Mouse (Mus musculus): ENCODE results near the gene Ltbp1. TPM values are rescaled to one million over a fixed set of nuclear protein-coding genes. Genes with fewer than 3 reads are reported as not detected.

Ltbp1 gene
- polyA plus RNA-seq, 3 experiments from 2014 or later: not detected

DNA sequence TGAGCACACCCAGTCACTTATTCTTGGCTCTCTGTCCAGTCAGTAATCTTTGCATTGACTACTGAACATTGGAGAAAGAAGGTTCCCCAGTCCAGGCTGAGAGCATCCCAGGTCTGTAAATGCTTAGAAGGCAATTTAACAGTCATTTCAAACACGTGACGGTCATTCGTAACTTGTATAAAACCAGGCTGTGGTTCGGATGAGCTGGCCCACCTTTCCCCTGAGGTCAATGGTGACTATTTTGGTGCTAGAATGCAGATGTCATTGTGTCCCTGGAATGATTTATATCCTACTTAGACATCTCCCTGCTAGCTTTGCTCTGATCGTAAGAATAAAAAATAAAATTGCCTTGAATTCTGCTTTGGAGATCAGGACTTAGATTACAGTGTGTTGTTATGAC lies 63.9 kb downstream of the Ltbp1 start:
- no peak for ATAC-seq

DNA sequence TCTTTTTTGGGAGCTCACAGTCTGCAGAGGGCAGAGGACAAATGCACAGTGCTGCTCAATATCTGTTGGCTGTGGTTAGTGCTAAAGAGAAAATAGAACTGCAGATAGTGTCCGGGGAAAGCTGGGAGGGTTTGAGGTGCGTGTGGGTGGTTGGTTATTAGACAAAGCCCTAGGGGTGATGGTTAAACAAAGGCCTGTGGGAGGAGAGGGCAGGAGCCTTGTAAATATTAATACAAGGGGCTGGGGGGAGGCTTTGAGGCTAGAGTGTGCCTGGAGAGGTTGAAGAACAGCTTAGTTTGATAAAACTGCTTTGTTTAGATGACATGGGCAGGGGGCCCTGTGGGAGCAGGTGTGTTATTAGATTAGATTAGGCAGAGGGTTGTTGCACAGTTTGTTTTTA lies 65.8 kb downstream of the Ltbp1 start:
- no peak for ATAC-seq

DNA sequence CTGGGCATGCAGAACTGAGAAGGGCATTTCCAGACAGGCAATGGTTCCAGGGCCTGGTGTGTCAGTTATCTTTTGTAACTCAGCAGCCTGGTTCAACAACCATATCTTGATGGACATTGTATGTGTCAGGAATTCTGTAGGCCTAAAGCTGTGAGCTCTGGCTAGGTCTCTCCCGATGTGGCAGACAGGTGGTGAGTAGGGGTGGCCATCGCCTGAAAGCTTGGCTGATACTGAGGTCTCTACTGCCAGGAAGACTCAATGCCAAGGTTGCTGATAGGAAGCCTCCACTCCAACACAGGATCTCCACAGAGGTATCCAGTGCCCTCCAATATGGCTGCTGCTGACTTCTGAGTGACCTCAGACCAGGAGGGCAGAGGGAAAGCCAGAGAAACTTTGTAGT lies 66.4 kb downstream of the Ltbp1 start:
- ATAC-seq: no peak

DNA sequence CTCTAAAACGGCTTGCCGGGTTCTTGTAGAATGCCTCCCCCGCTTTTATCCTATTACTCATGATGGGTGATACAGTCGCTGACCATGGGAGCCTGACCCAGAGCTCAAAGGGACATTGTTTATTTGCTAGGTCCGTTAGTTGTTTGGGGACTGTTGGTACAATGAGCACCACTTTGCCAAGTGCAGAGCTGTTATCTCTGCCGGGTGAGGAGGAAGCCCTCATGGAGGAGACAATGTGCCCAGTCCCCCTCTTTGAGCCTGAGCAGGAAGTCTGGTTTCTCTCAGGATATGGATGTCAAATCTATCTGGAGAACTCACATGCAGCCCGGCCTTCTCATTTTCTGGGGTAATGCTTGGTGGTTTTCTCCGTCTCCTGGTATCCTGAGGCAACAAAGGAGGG lies 68.5 kb downstream of the Ltbp1 start:
- ATAC-seq: no peak

DNA sequence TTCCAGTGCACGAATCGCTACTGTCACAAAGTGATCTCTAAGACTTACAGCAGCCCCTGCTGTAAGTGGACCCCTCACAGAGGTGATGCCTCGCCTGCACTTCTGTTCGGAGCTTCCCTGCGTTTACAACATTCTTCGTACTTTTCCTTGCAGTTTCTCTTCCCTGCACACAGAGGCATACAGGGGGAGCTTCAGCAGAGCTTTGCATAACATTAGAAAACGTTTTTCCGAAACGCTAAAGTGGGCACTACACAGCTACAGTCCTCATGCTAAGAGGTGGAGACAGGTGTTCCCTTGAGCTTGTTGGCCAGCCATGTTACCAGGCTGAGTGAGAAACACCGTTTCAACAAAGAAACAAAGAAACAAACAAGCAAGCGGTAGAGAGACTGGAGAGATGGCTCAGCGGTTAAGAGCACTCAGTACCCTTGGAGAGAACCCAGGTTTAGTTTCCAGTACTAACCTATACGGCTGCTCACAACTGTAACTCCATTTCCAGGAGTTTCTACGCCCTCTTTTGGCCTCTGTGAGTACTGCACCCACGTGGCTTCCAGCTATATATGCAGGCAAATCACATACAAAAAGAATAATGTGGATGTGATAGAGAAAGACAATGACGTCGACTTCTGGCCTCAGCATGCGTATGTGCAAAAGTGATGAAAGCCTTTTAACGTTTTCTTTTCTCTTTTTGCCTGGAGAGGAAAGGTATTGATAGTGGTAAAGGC lies 69.8 kb downstream of the Ltbp1 start:
- ATAC-seq: no peak

DNA sequence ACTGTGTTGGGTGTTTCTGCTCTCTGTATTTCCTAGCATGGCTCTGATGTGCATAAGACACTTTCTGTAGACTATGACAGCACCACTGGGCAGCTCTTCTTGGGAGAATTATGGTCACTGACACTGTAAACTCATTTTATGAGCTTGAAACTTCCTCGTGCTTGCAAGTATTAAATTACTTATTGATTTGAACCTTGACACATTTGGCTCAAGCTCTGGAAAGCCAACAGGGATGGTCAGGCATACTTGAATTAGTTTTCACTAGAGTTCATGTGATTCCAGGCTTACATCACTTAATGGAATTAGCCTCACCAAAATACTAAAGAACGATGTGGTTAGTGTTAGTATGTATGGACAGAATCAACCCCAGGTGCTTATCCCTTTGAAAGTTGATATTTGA lies 76.0 kb downstream of the Ltbp1 start:
- ATAC-seq: no peak

DNA sequence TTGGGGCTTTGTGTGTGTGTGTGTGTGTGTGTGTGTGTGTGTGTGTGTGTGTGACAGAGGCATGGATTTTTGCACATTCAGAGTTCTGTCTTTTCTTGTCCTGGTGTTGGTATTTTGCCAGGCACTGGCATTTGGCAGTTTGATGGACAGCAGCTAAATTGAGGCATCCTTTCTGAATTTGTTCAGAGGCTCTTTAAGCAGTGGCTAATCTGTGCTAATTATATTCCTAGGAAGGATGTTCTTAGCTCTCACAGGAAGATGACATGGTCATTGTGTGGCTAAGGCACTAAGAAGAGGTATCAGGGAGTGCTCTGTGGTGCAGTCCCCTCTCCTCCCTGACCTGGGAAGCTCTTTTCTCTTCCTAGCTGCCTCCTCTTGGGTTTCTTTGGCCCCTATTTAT lies 77.1 kb downstream of the Ltbp1 start:
- ATAC-seq: no peak

DNA sequence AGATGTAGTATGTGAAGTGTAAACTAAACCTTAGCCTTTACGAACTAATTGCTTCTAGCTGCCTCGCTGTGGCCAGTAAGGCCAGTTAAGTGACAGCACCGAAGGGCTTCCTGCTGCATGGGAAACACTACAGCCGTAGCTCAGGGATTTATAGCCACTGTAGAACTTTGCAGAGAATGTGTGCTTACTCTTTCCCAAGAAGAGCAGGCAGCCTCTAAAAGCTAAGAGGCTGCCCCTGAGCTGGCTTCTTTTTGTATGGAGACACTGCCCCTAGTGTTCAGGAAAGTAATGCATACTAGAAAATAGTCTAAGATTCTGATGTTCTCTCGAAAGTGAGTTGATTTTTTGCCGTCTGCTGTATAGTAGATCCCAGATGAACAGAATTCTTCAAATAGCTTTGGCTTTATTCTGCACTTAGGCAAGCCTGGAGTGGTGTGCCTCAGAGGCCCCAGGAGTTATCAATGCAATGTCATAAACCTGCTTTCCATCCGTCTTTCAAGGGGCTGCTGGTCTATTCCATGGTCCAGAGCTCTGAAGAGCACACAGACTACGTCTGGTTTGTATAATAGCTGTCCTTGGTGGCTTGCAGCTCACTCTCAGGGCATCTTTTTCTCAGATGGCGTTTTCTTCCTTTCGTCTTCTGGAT lies 82.1 kb downstream of the Ltbp1 start:
- no peak for ATAC-seq

DNA sequence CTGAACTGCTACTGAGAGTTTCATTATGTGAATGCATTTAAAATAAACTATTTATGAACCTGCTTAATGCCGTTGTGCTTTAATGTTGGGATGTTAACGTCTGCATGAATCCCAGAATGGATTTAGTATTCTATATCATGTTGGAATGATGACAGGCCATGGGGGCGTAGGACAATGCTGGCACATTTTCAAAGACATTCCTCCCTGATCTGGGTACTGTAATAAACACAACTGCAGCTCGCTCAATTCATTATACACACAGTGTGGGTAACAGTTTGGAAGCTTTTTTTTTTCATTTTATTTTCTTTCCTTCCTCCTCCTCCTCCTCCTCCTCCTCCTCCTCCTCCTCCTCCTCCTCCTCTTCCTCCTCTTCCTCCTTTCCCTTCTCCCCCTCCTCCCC lies 82.9 kb downstream of the Ltbp1 start:
- ATAC-seq: no peak

DNA sequence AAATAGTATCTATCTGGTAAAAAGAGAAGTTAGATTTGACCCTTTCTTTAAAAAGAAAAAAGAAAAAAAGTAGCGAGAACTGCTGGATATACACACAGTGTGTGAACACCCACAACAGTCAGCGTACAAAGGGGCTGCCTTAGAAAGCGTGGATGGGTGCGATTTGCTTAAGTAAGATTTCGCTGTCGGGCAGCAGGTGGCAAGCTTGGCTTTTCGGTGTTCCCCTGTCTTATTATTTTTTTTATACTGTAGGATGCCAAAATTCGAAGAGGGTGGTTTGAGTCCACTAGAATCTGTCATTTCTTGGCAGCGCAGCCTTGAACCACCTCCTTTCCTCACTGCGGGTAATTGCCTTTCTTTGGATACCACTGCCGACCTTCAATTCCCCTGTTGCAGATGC lies 83.4 kb downstream of the Ltbp1 start:
- ATAC-seq: no peak

DNA sequence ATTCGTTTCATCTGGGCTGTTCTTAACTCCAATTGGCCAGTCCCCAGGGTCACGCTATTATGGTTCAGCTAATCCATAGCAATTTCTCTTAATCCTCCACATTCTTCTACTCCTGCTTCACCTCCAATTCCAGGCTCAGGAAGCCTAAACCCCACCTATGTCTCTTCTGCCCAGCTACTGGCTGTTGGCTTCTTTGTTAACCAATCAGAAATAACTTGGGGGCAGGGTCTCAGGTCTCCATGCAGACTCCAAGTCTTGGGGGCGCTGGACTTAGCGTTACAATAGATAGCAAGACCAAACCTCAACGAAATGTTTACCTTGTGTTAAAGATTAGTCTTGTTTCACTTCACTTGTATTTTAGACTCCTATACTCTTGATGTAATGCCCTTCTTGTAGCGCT lies 85.2 kb downstream of the Ltbp1 start:
- ATAC-seq: no peak

DNA sequence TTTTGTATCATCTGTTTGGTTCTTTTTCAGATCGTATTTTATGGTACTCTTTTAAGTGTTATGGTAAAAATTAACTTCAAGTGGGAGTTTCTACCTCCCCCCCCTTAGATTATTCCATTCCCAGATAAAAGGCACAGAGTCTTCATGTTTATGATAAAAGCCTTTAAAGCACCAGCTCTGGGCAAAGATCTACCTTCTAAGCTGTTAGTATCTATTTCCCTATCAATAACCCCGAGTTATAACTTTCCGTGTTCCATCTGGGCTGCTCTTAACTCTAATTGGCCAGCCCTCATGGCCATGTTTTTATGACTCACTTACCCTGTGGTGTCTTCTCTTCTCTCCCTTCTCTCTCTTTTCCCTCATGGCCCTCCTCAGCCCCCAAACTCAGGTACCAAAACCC lies 88.2 kb downstream of the Ltbp1 start:
- no peak for ATAC-seq

DNA sequence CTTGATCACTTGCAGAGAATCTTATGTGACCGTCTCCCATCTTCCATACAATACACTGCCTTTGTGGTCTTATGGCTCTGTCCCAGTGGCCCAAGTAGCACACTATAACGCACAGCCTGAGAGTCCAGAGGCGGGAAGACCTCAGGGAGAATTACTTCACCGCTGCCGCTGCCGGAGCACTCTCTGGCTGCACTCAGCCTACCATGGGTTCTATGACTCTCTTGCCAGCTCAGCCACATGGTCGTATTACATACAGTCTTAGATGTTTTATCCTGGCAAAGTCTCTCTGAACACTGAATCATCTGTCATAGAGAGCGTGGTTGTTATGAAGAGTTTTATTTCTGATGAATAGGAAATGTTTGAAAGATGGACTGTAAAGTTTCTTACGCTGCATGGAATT lies 89.2 kb downstream of the Ltbp1 start:
- no peak for ATAC-seq

DNA sequence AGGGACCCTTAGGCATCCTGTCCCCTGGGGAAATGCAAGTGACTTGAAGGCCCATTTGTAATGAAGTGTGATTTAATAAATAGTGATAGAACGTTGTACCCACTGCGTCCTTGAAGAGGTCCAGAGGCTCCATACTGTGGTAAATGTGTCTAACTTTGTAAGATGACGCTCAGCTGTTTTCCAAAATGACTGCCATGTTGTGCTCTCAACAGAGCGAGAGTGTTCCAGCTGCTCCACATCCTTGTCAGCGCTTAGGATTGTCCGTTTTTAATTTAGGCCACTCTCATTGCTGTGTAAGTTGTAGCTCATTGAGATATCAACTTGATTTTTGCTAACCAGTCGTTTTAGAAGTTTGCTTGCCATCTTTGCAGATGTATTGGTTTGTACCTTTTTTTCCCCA lies 91.4 kb downstream of the Ltbp1 start:
- no peak for ATAC-seq

DNA sequence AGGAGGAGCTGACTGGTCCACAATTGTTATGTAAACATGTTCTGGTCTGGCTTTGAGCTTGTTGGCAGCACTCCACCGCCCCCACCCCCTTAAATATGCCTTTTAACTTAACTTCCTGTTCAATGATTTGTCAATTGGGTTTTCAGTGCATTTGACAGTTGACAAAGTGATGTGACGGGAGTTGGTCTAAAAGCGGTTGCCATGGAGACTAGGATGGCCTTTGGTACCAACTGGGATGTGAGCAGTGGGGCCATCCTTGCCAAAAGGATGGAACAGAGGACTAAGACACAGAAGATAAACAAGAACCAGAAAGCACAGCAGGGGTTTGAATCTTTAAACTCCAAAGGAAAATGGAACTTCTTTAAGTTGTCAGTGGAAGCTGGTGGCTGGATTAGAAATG lies 92.0 kb downstream of the Ltbp1 start:
- no peak for ATAC-seq

DNA sequence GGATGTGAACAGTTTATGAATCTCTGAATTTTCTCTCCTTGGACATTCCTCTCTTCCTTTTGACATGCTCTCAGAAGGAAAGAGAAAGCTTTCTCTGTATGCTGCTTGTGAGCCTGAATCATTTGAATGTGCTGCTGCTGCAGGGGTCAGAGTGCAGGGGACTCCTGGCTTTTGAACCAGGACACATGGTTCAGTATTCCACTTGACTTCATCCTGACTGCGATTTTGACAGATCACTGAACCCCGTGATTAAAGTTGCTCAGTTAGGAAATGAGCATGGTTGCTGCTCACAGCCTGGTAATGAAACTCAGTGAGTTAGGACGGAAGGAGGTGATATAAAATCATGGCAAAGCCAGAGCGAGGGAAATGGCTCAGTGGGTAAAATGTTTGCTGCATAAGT lies 95.8 kb downstream of the Ltbp1 start:
- no peak for ATAC-seq

DNA sequence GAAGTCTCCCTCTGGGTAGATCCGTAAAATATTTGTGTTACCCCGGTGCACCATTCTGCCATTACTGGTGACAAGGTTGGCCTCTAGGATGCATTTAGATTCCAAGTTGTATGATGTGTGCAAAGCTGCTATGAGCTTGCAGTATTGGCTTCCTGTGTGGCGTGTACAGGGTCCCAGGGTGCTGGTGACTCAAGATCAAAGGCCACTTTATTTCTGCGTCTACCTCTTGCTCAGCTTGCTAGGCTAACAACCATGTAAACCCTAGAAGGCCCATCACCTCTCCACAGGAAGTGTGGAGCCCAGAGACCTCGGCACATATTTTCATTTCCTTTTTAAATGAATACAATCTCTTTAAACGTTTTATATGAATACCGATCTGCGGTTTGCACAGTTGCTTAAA lies 96.6 kb downstream of the Ltbp1 start:
- ATAC-seq: no peak

DNA sequence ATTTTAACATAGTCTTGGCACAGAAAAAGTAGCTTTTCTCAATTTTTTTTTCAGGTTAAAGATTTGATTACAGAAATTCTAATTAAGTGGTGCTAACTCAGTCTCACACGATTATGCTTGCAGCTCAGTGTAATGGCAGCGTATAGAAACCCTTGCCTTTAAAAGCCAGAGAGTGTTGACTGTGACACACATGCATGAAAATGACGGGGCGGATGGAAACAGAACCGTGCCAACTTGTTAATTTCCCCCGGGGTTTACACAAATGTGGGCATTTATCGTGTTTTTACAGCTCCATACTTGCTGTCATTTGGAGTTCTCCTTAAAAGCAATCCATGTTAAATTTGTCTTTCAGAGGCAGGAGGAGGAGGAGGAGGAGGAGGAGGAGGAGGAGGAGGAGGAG lies 102.0 kb downstream of the Ltbp1 start:
- no peak for ATAC-seq

DNA sequence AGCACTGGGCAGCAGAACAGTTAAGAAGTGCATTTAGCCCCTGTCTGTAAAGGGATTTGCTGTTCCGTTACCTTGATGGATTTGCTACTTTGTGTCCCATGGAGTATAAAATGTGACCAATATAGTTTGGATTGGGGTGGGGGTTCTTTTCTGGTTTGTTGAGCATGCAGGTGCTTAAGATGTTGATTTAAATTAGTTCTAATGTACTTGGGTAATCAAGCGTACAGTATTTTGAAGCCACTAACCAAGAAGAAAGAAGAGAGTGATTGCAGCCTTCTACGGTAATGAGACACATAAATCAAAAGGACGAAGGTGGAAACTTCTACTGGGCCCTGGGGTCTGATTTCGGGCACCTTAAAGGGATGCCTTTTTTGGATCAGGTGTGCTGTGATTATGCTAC lies 102.5 kb downstream of the Ltbp1 start:
- no peak for ATAC-seq

DNA sequence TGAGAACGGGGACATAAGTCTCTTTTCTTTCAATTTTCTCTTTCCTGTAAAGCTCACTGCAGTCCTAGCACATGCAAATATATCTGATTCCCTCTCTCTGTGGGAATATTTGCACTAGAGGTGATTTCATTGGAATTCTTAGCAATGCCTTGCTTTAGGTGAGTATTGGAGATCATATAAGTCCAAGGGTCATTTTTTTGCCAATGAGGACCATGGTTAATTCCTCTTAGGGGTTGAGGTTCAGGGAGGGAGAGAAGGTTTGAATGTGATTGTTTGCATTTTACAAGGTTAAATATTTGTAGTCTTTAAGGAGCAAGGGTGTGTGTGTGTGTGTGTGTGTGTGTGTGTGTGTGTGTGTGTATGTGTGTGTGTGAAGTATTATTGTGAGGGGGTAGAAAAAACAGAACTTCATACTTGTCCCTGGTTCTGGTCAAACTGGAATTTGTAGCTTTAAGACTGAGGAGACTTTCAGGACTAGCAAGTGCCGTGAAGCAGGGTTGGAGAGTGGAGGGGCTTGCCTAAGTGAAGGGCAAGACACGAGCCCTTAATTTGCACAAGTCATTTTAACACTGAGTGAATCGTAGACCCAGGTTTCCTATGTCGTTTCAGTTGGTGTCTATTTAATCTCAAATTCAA lies 103.8 kb downstream of the Ltbp1 start:
- no peak for ATAC-seq

DNA sequence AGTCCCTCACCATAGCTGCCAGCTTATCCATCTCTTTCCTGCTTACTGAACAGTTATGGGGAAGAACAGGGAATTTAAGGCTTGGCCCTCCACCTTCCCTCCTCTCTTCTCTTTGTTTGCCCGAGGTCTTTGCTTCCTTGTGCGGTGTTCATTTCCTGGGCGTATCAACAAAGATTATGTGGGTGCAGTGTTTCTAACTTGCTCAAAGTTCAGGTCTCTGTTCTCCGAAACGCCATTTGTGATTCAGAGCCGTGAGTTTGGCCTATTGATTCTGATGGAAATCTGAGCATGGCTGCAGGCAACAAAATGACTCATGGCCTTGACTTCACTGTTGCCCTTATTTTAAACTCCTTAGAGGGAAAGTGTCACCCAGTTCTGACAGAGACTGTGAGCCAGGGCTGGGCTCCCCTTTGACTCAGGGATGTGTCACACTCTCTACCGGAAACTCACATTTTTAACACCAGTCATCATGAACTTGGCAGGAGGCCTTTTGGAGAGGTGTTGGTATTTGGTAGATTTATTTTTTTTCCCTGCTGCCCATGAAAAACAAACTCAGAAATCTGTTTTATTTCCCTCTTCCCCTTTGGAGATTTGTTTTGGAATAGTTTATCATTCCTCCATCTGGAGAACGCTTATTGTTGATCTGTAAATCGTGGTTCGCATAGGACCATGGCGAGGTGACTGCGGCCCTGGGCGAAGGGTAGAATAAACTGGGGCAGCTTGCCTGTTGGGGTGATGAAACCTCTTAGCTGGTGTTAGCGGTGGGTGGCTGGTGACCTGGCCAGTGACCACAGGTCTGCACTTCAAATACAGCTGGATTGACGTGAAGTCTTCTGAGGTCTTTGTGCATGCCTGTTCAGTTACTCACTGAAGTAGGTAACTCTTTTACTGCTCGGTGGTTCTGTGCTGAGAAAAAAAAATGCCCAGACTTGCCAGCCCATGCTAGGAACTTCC lies 105.2 kb downstream of the Ltbp1 start:
- no peak for ATAC-seq

DNA sequence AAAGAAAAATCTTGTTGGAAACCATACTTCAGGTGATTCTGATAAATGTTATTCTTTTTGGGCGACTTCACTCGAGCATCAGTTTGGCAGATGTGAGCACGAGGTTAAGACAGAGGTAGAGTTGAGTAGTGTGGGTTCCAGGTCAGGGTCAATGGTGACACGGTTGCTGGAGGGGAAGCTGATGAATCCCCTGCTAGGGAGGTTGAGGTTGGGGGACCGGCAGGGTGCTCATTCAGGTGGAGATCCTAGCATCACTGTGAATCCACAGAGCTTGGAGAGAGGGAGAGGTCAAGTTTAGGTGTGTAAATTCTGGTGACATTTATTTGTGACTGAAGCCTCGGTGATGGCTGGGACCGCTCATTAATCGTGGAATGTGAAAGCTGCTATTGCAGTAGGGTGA lies 110.2 kb downstream of the Ltbp1 start:
- no peak for ATAC-seq

DNA sequence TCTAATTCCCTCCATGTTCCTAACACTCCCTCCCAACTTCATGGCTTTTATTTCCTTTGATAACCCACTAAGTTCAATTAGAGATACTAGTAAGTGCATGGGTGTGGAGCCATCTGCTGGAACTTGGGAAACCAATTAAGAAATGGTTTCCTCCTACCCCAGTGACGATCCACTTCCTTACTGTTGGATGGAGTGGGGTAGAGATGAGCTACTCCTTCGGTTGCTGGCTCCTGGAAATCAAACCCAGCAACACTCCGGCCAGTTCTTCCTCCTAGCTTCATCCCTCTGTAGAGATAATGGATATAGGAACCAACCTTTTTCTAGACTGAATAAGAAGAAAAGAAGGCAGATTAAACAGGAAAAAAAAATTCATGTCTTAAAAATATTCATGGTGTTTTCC lies 113.5 kb downstream of the Ltbp1 start:
- no peak for ATAC-seq

All from inflammation-experienced regulatory T-cells, adult 6 months (primary cell).